In the genomic region with DNA sequence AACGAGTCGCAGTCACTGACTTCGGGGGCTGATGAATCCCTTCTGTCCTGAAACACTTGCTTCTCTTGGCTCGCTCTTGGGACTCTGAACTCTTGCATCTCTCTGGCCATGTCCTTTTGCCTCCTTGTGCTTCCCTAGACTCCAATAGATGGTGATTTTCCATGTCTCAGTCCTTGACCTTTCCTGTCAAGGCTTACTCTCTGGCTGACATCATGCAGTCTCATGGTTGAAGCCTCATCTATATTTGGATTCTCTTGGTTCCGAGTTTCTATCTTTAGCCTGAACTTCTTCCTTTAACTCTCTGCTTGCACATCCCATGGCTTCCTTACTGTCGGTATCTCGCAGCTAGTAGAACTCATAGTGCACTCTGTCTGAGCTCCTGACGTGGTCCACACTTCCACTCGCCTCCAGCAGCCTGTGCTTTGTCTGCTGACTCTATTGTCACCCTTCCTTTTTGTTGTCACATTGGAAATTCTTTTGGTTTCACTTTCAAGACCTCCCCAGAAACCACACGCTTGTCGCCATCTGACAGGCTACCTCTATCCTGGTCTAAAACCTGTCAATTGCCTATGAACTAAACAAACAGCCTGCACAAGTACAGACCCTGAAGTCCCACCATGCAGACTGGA, we compare ENCODE assay signal across 9 mouse cellular contexts. TPM values are rescaled to one million over a fixed set of nuclear protein-coding genes. Genes with fewer than 3 reads are reported as not detected.
DNase-seq lines count a peak whose midpoint lies in the region; ATAC-seq and TF ChIP-seq lines count a peak whose summit lies in the region.
"Had no signal": no experiment of that assay in that cellular context is flagged by ENCODE, and none has a peak within 500 bp of the region (broad histone marks: within the 10 kb centered on the region; RNA-seq: fewer than 3 reads in every experiment).

No protein-coding gene starts in this region.

- no peak overlapping the region for H3K27ac ChIP-seq in kidney, embryonic 14.5 days (ENCODE audit: low read depth, low read length)
- peak overlapping the region; percentile 85 for H3K27ac ChIP-seq in heart, embryonic 10.5 days
- H3K27ac ChIP-seq in liver, postnatal 0 days (ENCODE audit: low read depth), result no peak overlapping the region
- H3K27ac ChIP-seq: limb, embryonic 13.5 days had no signal

- TF ChIP-seq CTCF in liver, postnatal 0 days (IDR thresholded peaks at IDR 0.05; ENCODE audit: low read depth), result no peak

- no peaks in the 10 kb centered on the region for H3K9me3 ChIP-seq in kidney, embryonic 14.5 days (ENCODE audit: control insufficient read depth, low read length)
- no peaks in the 10 kb centered on the region for H3K9me3 ChIP-seq in heart, embryonic 10.5 days
- no peaks in the 10 kb centered on the region for H3K9me3 ChIP-seq in liver, postnatal 0 days (ENCODE audit: low read length)
- H3K9me3 ChIP-seq: limb, embryonic 13.5 days had no signal

- no peak overlapping the region for H3K4me2 ChIP-seq in kidney, embryonic 14.5 days (replicated peaks; ENCODE audit: low read depth, low read length)
- H3K4me2 ChIP-seq in liver, postnatal 0 days (ENCODE audit: low read depth, low read length), result peak overlapping the region; percentile 47
- H3K4me2 ChIP-seq: limb, embryonic 13.5 days had no signal

- H3K4me3 ChIP-seq in kidney, embryonic 14.5 days (ENCODE audit: low read length), result no peak overlapping the region
- H3K4me3 ChIP-seq in heart, embryonic 10.5 days, result peak overlapping the region; percentile 29; the same call in 1 of the 2 replicates
- no peak overlapping the region for H3K4me3 ChIP-seq in liver, postnatal 0 days (ENCODE audit: low read depth, low read length)
- H3K4me3 ChIP-seq: limb, embryonic 13.5 days had no signal

- WGBS in kidney, embryonic 14.5 days, result 79% methylated on average over 11 of the region's 11 CpGs
- 53% methylated on average over 11 of the region's 11 CpGs for WGBS in heart, embryonic 10.5 days
- 48% methylated on average over 11 of the region's 11 CpGs for WGBS in liver, postnatal 0 days (ENCODE audit: insufficient replicate concordance)

- no peaks in the 10 kb centered on the region for H3K27me3 ChIP-seq in kidney, embryonic 14.5 days (ENCODE audit: control insufficient read depth, insufficient read depth, low read length)
- H3K27me3 ChIP-seq in heart, embryonic 10.5 days (ENCODE audit: insufficient read depth, poor library complexity, severe bottlenecking), result no peaks in the 10 kb centered on the region
- H3K27me3 ChIP-seq in liver, postnatal 0 days (ENCODE audit: insufficient read depth, low read length), result no peaks in the 10 kb centered on the region
- H3K27me3 ChIP-seq: limb, embryonic 13.5 days had no signal

- no peak overlapping the region for H3K9ac ChIP-seq in kidney, embryonic 14.5 days (ENCODE audit: low read depth, low read length)
- H3K9ac ChIP-seq in liver, postnatal 0 days (replicated peaks), result no peak overlapping the region
- H3K9ac ChIP-seq: limb, embryonic 13.5 days had no signal

- no peak for ATAC-seq in kidney, embryonic 14.5 days (ENCODE audit: low FRiP score, low TSS enrichment)
- ATAC-seq in liver, postnatal 0 days, result peak; percentile 57

- no peaks in the 10 kb centered on the region for H3K4me1 ChIP-seq in kidney, embryonic 14.5 days (ENCODE audit: control insufficient read depth, insufficient read depth, low read length)
- H3K4me1 ChIP-seq in heart, embryonic 10.5 days, result peaks cover 18% of the 10 kb centered on the region
- peaks cover 5% of the 10 kb centered on the region for H3K4me1 ChIP-seq in liver, postnatal 0 days (ENCODE audit: insufficient read depth)
- H3K4me1 ChIP-seq: limb, embryonic 13.5 days had no signal

- peak; percentile 24 for DNase-seq in kidney, postnatal 10 days
- peak; percentile 18 for DNase-seq in adipocyte (ENCODE audit: low spot score)
- DNase-seq in heart, embryonic 10.5 days (ENCODE audit: low spot score), result no peak
- DNase-seq in liver, postnatal 0 days, result no peak
- DNase-seq in thymus, postnatal 14 days, result no peak
- no peak for DNase-seq in cerebellum, postnatal 25 days
- no peak for DNase-seq in left cerebral cortex, adult 11 months (ENCODE audit: low spot score)

- H3K36me3 ChIP-seq in kidney, embryonic 14.5 days (ENCODE audit: control insufficient read depth, insufficient read depth, low read length), result no peaks in the 10 kb centered on the region
- H3K36me3 ChIP-seq in heart, embryonic 10.5 days, result no peaks in the 10 kb centered on the region
- no peaks in the 10 kb centered on the region for H3K36me3 ChIP-seq in liver, postnatal 0 days (replicated peaks; ENCODE audit: insufficient read depth, low read length)
- H3K36me3 ChIP-seq: limb, embryonic 13.5 days had no signal

- TF ChIP-seq EP300 in liver, postnatal 0 days (IDR thresholded peaks at IDR 0.05; ENCODE audit: low read depth), result peak; percentile 35; the same call in 1 of the 2 replicates

RNA-seq across cellular contexts. Expression of a gene that starts 10.9 kb away (rescaled TPM):
- polyA plus RNA-seq in kidney, embryonic 14.5 days (2014; fragmentation: Nextera tagmentation; extraction: Ambion mirVana), result 10.8 and 11.7 TPM in 2 replicates
- polyA plus RNA-seq in heart, embryonic 10.5 days (2016; fragmentation: Nextera tagmentation; extraction: Ambion mirVana), result 4.5 and 5.2 TPM in 2 replicates
- polyA plus RNA-seq in liver, postnatal 0 days (2015; fragmentation: Nextera tagmentation; extraction: Ambion mirVana), result 0.24 and 0.38 TPM in 2 replicates

Comparison
In these comparisons a context has a peak if more than half of its experiments do, and no peak if none do; other contexts are left out.
1. DNase-seq: peak in kidney, postnatal 10 days (single experiment) and adipocyte (single experiment); none in heart, embryonic 10.5 days (single experiment), liver, postnatal 0 days (single experiment), thymus, postnatal 14 days (single experiment), cerebellum, postnatal 25 days (0 of 2) and left cerebral cortex, adult 11 months (single experiment).